Comparison of ENCODE assay signal across 8 mouse cellular contexts in the genomic region with DNA sequence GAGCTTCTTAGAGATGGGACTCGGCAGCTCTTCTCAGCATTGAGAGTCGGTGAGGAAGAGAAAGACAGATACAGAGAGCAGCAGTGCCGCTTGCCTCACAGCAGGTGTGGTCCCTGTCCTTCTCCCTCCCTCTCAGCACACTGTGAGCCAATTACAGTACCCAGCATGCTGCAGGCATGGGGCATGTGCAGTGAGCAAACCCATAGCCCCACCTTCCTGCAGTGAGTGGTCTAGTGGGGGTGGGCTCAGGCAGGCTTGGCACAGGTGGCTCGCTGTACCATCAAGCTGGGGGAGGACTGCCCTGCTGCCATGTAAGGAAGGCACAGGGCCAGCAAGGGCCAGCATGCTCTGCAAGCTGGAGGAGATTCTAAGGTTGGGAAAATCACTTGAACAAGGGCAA. TPM values are rescaled to one million over a fixed set of nuclear protein-coding genes. Genes with fewer than 3 reads are reported as not detected.
A peak's percentile ranks its signal among the peaks of the same experiment; 100 is the strongest.
DNase-seq lines count a peak whose midpoint lies in the region; ATAC-seq and TF ChIP-seq lines count a peak whose summit lies in the region.

No protein-coding gene starts in this region.

- 42% methylated on average over 4 of the region's 4 CpGs for WGBS in forebrain, embryonic 12.5 days
- 59% methylated on average over 4 of the region's 4 CpGs for WGBS in limb, embryonic 10.5 days
- 67% methylated on average over 4 of the region's 4 CpGs for WGBS in thymus, adult 2 months

- no peak for DNase-seq in limb, embryonic 10.5 days (ENCODE audit: low spot score)
- peak; percentile 16 for DNase-seq in right cerebral cortex, postnatal 14 days
- no peak for DNase-seq in lung, postnatal 36 days
- no peak for DNase-seq in spleen, adult 18-20 months
- no peak for DNase-seq in thymus, adult 2 months

- peak overlapping the region; percentile 35 for H3K4me3 ChIP-seq in megakaryocyte, embryonic 14.5 days (replicated peaks)
- no peak overlapping the region for H3K4me3 ChIP-seq in forebrain, embryonic 12.5 days (replicated peaks)
- no peak overlapping the region for H3K4me3 ChIP-seq in limb, embryonic 10.5 days
- H3K4me3 ChIP-seq in thymus, adult 2 months (ENCODE audit: control insufficient read depth, insufficient read depth, low read length) = no peak overlapping the region

- H3K4me2 ChIP-seq in forebrain, embryonic 12.5 days = no peak overlapping the region

- H3K9ac ChIP-seq in forebrain, embryonic 12.5 days = no peak overlapping the region

- no peak for TF ChIP-seq POLR2A in thymus, adult 2 months (IDR thresholded peaks at IDR 0.05; ENCODE audit: control insufficient read depth, extremely low read depth, insufficient read depth, low read length, poor library complexity)

- H3K27ac ChIP-seq in forebrain, embryonic 12.5 days = peak overlapping the region; percentile 69
- peak overlapping the region; percentile 42; the same call in 1 of the 2 replicates for H3K27ac ChIP-seq in limb, embryonic 10.5 days
- H3K27ac ChIP-seq in thymus, adult 2 months (ENCODE audit: control insufficient read depth, insufficient read depth, low read length) = no peak overlapping the region

- no peak for TF ChIP-seq CTCF in thymus, adult 2 months (IDR thresholded peaks at IDR 0.05; ENCODE audit: borderline replicate concordance, control insufficient read depth, extremely low read depth, insufficient read depth, low read length, poor library complexity)

- no peaks in the 10 kb centered on the region for H3K9me3 ChIP-seq in megakaryocyte, embryonic 14.5 days
- no peaks in the 10 kb centered on the region for H3K9me3 ChIP-seq in forebrain, embryonic 12.5 days
- no peaks in the 10 kb centered on the region for H3K9me3 ChIP-seq in limb, embryonic 10.5 days (replicated peaks)

- H3K27me3 ChIP-seq in megakaryocyte, embryonic 14.5 days (replicated peaks) = peaks cover 37% of the 10 kb centered on the region
- no peaks in the 10 kb centered on the region for H3K27me3 ChIP-seq in forebrain, embryonic 12.5 days
- H3K27me3 ChIP-seq in limb, embryonic 10.5 days (ENCODE audit: low read depth, poor library complexity, severe bottlenecking) = no peaks in the 10 kb centered on the region
- no peaks in the 10 kb centered on the region for H3K27me3 ChIP-seq in thymus, adult 2 months (ENCODE audit: control insufficient read depth, insufficient read depth, low read length)

- peaks cover 38% of the 10 kb centered on the region for H3K4me1 ChIP-seq in megakaryocyte, embryonic 14.5 days
- H3K4me1 ChIP-seq in forebrain, embryonic 12.5 days = peaks cover 10% of the 10 kb centered on the region
- H3K4me1 ChIP-seq in limb, embryonic 10.5 days = peaks cover 17% of the 10 kb centered on the region
- H3K4me1 ChIP-seq in thymus, adult 2 months (replicated peaks; ENCODE audit: control insufficient read depth, insufficient read depth, low read length) = no peaks in the 10 kb centered on the region

- ATAC-seq in megakaryocyte, adult 5-6 weeks (ENCODE audit: poor library complexity, severe bottlenecking) = no peak
- ATAC-seq in forebrain, embryonic 12.5 days (ENCODE audit: low FRiP score) = peak; percentile 81

- H3K36me3 ChIP-seq in megakaryocyte, embryonic 14.5 days (replicated peaks; ENCODE audit: low read length) = no peaks in the 10 kb centered on the region
- H3K36me3 ChIP-seq in forebrain, embryonic 12.5 days (replicated peaks) = no peaks in the 10 kb centered on the region
- H3K36me3 ChIP-seq in limb, embryonic 10.5 days = no peaks in the 10 kb centered on the region
- no peaks in the 10 kb centered on the region for H3K36me3 ChIP-seq in thymus, adult 2 months (ENCODE audit: control insufficient read depth, insufficient read depth, low read length)

RNA-seq across cellular contexts. Expression of gene Phactr3, which starts 35.8 kb away (rescaled TPM):
- 1.2 and 2.3 TPM in 2 replicates for polyA plus RNA-seq in megakaryocyte, embryonic 14.5 days (2012; ENCODE audit: insufficient read depth, low replicate concordance)
- 1.5 TPM in 1 of 2 replicates, not detected in the other for total RNA-seq in megakaryocyte, adult 5-6 weeks (2015)
- total RNA-seq in megakaryocyte, adult 5-6 weeks (2017) = not detected in 2 replicates
- polyA plus RNA-seq in forebrain, embryonic 12.5 days (2016; fragmentation: Nextera tagmentation; extraction: Ambion mirVana) = 17.1 and 17.2 TPM in 2 replicates
- 8.1 and 8.3 TPM in 2 replicates for polyA plus RNA-seq in limb, embryonic 10.5 days (2016; fragmentation: Nextera tagmentation; extraction: Ambion mirVana)
- 0.10 and 0.32 TPM in 2 replicates for polyA plus RNA-seq in thymus, adult 2 months (2012; rRNA removed)
